Mouse (Mus musculus): ENCODE measurements at regions not wholly inside any gene's neighbourhood (a gene's known extent, or its start where the extent isn't known, plus 50 kb on each side); places are given as distances from the start of the nearest gene placed in this dataset.

GRCm38 (mm10) chr4:7172528-7173306 lies 1066.1 kb downstream of the Car8 start:
- DNase-seq (ENCODE audit: low spot score), result no peak
- intact Hi-C loops (cut with DNase I), result no loop called here

- DNase-seq (ENCODE audit: low spot score), result no peak
- intact Hi-C loops (cut with DNase I), result no loop called here
Observed at GRCm38 (mm10) chr4:7171637-7172417, 1067.0 kb downstream of the Car8 start.

GRCm38 (mm10) chr4:7161411-7161810 lies 1077.4 kb downstream of the Car8 start:
- DNase-seq (ENCODE audit: low spot score), result no peak
- intact Hi-C loops (cut with DNase I), result no loop called here

- intact Hi-C loops (cut with DNase I), result no loop called here
- DNase-seq (ENCODE audit: low spot score), result no peak
Observed at GRCm38 (mm10) chr4:7157883-7158282, 1081.0 kb downstream of the Car8 start.

GRCm38 (mm10) chr4:7154256-7154655 lies 1084.6 kb downstream of the Car8 start:
- intact Hi-C loops (cut with DNase I), result no loop called here
- no peak for DNase-seq (ENCODE audit: low spot score)

GRCm38 (mm10) chr4:7153835-7154234 lies 1085.0 kb downstream of the Car8 start:
- intact Hi-C loops (cut with DNase I), result no loop called here
- no peak for DNase-seq (ENCODE audit: low spot score)

GRCm38 (mm10) chr4:7145756-7146155 lies 1093.1 kb downstream of the Car8 start:
- DNase-seq (ENCODE audit: low spot score), result no peak
- intact Hi-C loops (cut with DNase I), result no loop called here

GRCm38 (mm10) chr4:7144215-7144614 lies 1094.6 kb downstream of the Car8 start:
- intact Hi-C loops (cut with DNase I), result no loop called here
- no peak for DNase-seq (ENCODE audit: low spot score)

GRCm38 (mm10) chr4:7143676-7144075 lies 1095.2 kb downstream of the Car8 start:
- intact Hi-C loops (cut with DNase I), result no loop called here
- no peak for DNase-seq (ENCODE audit: low spot score)

GRCm38 (mm10) chr4:7142781-7143180 lies 1096.1 kb downstream of the Car8 start:
- DNase-seq (ENCODE audit: low spot score), result no peak
- intact Hi-C loops (cut with DNase I), result no loop called here

- DNase-seq (ENCODE audit: low spot score), result no peak
- intact Hi-C loops (cut with DNase I), result no loop called here
Observed at GRCm38 (mm10) chr4:7112159-7112558, 1126.7 kb downstream of the Car8 start.

GRCm38 (mm10) chr4:7092957-7093356 lies 1145.9 kb downstream of the Car8 start:
- DNase-seq (ENCODE audit: low spot score), result no peak

GRCm38 (mm10) chr4:7091201-7091814 lies 1147.5 kb downstream of the Car8 start:
- intact Hi-C loops (cut with DNase I), result no loop called here
- no peak for DNase-seq (ENCODE audit: low spot score)

More at GRCm38 (mm10) chr4:7092957-7093356, 1145.9 kb downstream of the Car8 start:
- intact Hi-C loops (cut with DNase I), result no loop called here

All from heart, postnatal 25 days (tissue).